Mouse (Mus musculus) forebrain, embryonic 15.5 days (tissue): ENCODE results near the gene Osbpl3. TPM values are rescaled to one million over a fixed set of nuclear protein-coding genes. Genes with fewer than 3 reads are reported as not detected.

Source experiments
- ATAC-seq: fragments of 200-750 bp; cut with Nextera tagmentation; replicated peaks from 2 replicates; pipeline ENCODE4 v1.8.0; 2017; ENCODE audit warnings: mild to moderate bottlenecking, moderate TSS enrichment, moderate library complexity
- H3K27ac ChIP-seq: fragments of 300-500 bp; sonication (generic); replicated peaks from 2 replicates; pipeline ENCODE4 v1.5.1; 2015; ENCODE audit warnings: mild to moderate bottlenecking, inconsistent platforms
- H3K27me3 ChIP-seq: fragments of 300-500 bp; sonication (generic); 2 replicates; pipeline ENCODE4 v1.6.1; 2015; ENCODE audit warnings: inconsistent platforms
- H3K36me3 ChIP-seq: fragments of 300-500 bp; sonication (generic); 2 replicates; pipeline ENCODE4 v1.6.1; 2015; ENCODE audit warnings: mild to moderate bottlenecking, inconsistent platforms
- H3K4me1 ChIP-seq: fragments of 300-500 bp; sonication (generic); 2 replicates; pipeline ENCODE4 v1.6.1; 2015; ENCODE audit warnings: inconsistent platforms
- H3K4me2 ChIP-seq: fragments of 300-500 bp; sonication (generic); replicated peaks from 2 replicates; pipeline ENCODE4 v1.6.1; 2015; ENCODE audit warnings: mild to moderate bottlenecking, inconsistent platforms
- H3K4me3 ChIP-seq: fragments of 300-500 bp; sonication (generic); 2 replicates; pipeline ENCODE4 v1.5.1; 2015; ENCODE audit warnings: mild to moderate bottlenecking, inconsistent platforms
- H3K9ac ChIP-seq: fragments of 300-500 bp; sonication (generic); replicated peaks from 2 replicates; pipeline ENCODE4 v1.6.1; 2015; ENCODE audit warnings: mild to moderate bottlenecking, inconsistent platforms
- H3K9me3 ChIP-seq: fragments of 300-500 bp; sonication (generic); 2 replicates; pipeline ENCODE4 v1.6.1; 2016; ENCODE audit warnings: inconsistent platforms
- WGBS: fragments of 180-500 bp; shearing (Covaris S2); methylation state at CpG from one replicate; pipeline ENCODE4 v1.1.7; 2015; ENCODE audit warnings: mixed read lengths; 5-methylcytosine and 5-hydroxymethylcytosine counted together
- polyA plus RNA-seq: library from polyadenylated mRNA; unstranded; fragments of >200 nt; fragmentation: Nextera tagmentation; extraction: Ambion mirVana; gene quantifications from 2 replicates; pipeline ENCODE4 v1.2.1, GENCODE M21; 2015

Gene Osbpl3
- polyA plus RNA-seq, 1 experiment from 2014 or later, result 5.0 TPM

- no peaks in the 10 kb centered on the region for H3K9me3 ChIP-seq
- 36% methylated on average over 4 of the region's 4 CpGs for WGBS
- ATAC-seq, result peak; percentile 81
- no peak overlapping the region for H3K4me2 ChIP-seq
- no peaks in the 10 kb centered on the region for H3K36me3 ChIP-seq
- no peak overlapping the region for H3K9ac ChIP-seq
- no peaks in the 10 kb centered on the region for H3K4me1 ChIP-seq
- no peak overlapping the region for H3K27ac ChIP-seq
- no peaks in the 10 kb centered on the region for H3K27me3 ChIP-seq
- no peak overlapping the region for H3K4me3 ChIP-seq
These were observed 143.4 kb downstream of the Osbpl3 start for GRCm38 (mm10) chr6:50312647-50313046.

GRCm38 (mm10) chr6:50309019-50309418, 147.0 kb downstream of the Osbpl3 start:
- ATAC-seq, result 0 out of 2 replicates have a peak, but pooled peaks have one; percentile 46

GRCm38 (mm10) chr6:50306625-50307024, 149.4 kb downstream of the Osbpl3 start:
- H3K4me3 ChIP-seq, result no peak overlapping the region
- H3K27ac ChIP-seq, result no peak overlapping the region
- H3K9me3 ChIP-seq, result no peaks in the 10 kb centered on the region
- no peaks in the 10 kb centered on the region for H3K36me3 ChIP-seq
- WGBS, result 85% methylated on average over 4 of the region's 4 CpGs
- H3K9ac ChIP-seq, result no peak overlapping the region
- H3K4me2 ChIP-seq, result no peak overlapping the region
- H3K4me1 ChIP-seq, result no peaks in the 10 kb centered on the region
- ATAC-seq, result no peak
- no peaks in the 10 kb centered on the region for H3K27me3 ChIP-seq

More at GRCm38 (mm10) chr6:50309019-50309418, 147.0 kb downstream of the Osbpl3 start:
- Histone ChIP-seq H3K27ac (no peak overlapping the region), H3K4me3 (no peak overlapping the region), H3K27me3 (no peaks in the 10 kb centered on the region), H3K36me3 (no peaks in the 10 kb centered on the region), H3K9ac (no peak overlapping the region), H3K4me1 (no peaks in the 10 kb centered on the region), H3K9me3 (no peaks in the 10 kb centered on the region), H3K4me2 (no peak overlapping the region)
- WGBS, result 42% methylated on average over 6 of the region's 6 CpGs

- H3K27ac ChIP-seq, result no peak overlapping the region
- no peak overlapping the region for H3K9ac ChIP-seq
- H3K4me1 ChIP-seq, result no peaks in the 10 kb centered on the region
- H3K9me3 ChIP-seq, result no peaks in the 10 kb centered on the region
- 66% methylated on average over 4 of the region's 4 CpGs for WGBS
- no peak overlapping the region for H3K4me3 ChIP-seq
- H3K27me3 ChIP-seq, result no peaks in the 10 kb centered on the region
- H3K36me3 ChIP-seq, result no peaks in the 10 kb centered on the region
- no peak for ATAC-seq
- H3K4me2 ChIP-seq, result no peak overlapping the region
These were observed 151.0 kb downstream of the Osbpl3 start for GRCm38 (mm10) chr6:50304949-50305491.

GRCm38 (mm10) chr6:50301121-50301520, 154.9 kb downstream of the Osbpl3 start:
- no peak for ATAC-seq
- H3K27me3 ChIP-seq, result no peaks in the 10 kb centered on the region
- H3K9ac ChIP-seq, result no peak overlapping the region
- no peaks in the 10 kb centered on the region for H3K36me3 ChIP-seq
- no peaks in the 10 kb centered on the region for H3K4me1 ChIP-seq
- no peak overlapping the region for H3K4me2 ChIP-seq
- 46% methylated on average over 7 of the region's 7 CpGs for WGBS
- H3K27ac ChIP-seq, result no peak overlapping the region
- H3K4me3 ChIP-seq, result no peak overlapping the region
- H3K9me3 ChIP-seq, result no peaks in the 10 kb centered on the region

GRCm38 (mm10) chr6:50300622-50301021, 155.4 kb downstream of the Osbpl3 start:
- no peak for ATAC-seq
- Histone ChIP-seq H3K4me3 (no peak overlapping the region), H3K4me2 (no peak overlapping the region)

GRCm38 (mm10) chr6:50299071-50299470, 156.9 kb downstream of the Osbpl3 start:
- Histone ChIP-seq H3K27ac (no peak overlapping the region), H3K9me3 (no peaks in the 10 kb centered on the region), H3K4me1 (no peaks in the 10 kb centered on the region), H3K9ac (no peak overlapping the region), H3K4me2 (no peak overlapping the region), H3K36me3 (no peaks in the 10 kb centered on the region), H3K4me3 (no peak overlapping the region), H3K27me3 (no peaks in the 10 kb centered on the region)
- ATAC-seq, result no peak
- WGBS, result 82% methylated on average over 7 of the region's 7 CpGs

More at GRCm38 (mm10) chr6:50300622-50301021, 155.4 kb downstream of the Osbpl3 start:
- Histone ChIP-seq H3K4me1 (no peaks in the 10 kb centered on the region), H3K9ac (no peak overlapping the region), H3K27ac (no peak overlapping the region), H3K27me3 (no peaks in the 10 kb centered on the region), H3K36me3 (no peaks in the 10 kb centered on the region), H3K9me3 (no peaks in the 10 kb centered on the region)
- 50% methylated on average over 6 of the region's 6 CpGs for WGBS

- Histone ChIP-seq H3K4me2 (no peak overlapping the region), H3K4me1 (no peaks in the 10 kb centered on the region), H3K4me3 (no peak overlapping the region), H3K9ac (no peak overlapping the region), H3K9me3 (no peaks in the 10 kb centered on the region), H3K36me3 (no peaks in the 10 kb centered on the region), H3K27ac (no peak overlapping the region), H3K27me3 (no peaks in the 10 kb centered on the region)
- no peak for ATAC-seq
- 92% methylated on average over 9 of the region's 9 CpGs for WGBS
These were observed 158.3 kb downstream of the Osbpl3 start for GRCm38 (mm10) chr6:50297671-50298070.

GRCm38 (mm10) chr6:50295136-50295535, 160.9 kb downstream of the Osbpl3 start:
- no peak overlapping the region for H3K27ac ChIP-seq
- ATAC-seq, result no peak
- 77% methylated on average over 10 of the region's 10 CpGs for WGBS

GRCm38 (mm10) chr6:50294128-50294527, 161.9 kb downstream of the Osbpl3 start:
- Histone ChIP-seq H3K27me3 (no peaks in the 10 kb centered on the region), H3K4me1 (no peaks in the 10 kb centered on the region), H3K4me2 (no peak overlapping the region), H3K27ac (no peak overlapping the region), H3K4me3 (no peak overlapping the region), H3K9me3 (no peaks in the 10 kb centered on the region), H3K9ac (no peak overlapping the region), H3K36me3 (no peaks in the 10 kb centered on the region)
- ATAC-seq, result peak; percentile 38; the same call in 1 of the 2 replicates
- WGBS, result 55% methylated on average over 1 of the region's 1 CpGs

More at GRCm38 (mm10) chr6:50295136-50295535, 160.9 kb downstream of the Osbpl3 start:
- Histone ChIP-seq H3K4me3 (no peak overlapping the region), H3K4me1 (no peaks in the 10 kb centered on the region), H3K36me3 (no peaks in the 10 kb centered on the region), H3K27me3 (no peaks in the 10 kb centered on the region), H3K9me3 (no peaks in the 10 kb centered on the region), H3K9ac (no peak overlapping the region), H3K4me2 (no peak overlapping the region)

GRCm38 (mm10) chr6:50291650-50292049, 164.4 kb downstream of the Osbpl3 start:
- H3K4me1 ChIP-seq, result no peaks in the 10 kb centered on the region
- H3K4me2 ChIP-seq, result no peak overlapping the region
- H3K4me3 ChIP-seq, result no peak overlapping the region
- H3K27me3 ChIP-seq, result no peaks in the 10 kb centered on the region
- ATAC-seq, result no peak
- H3K36me3 ChIP-seq, result no peaks in the 10 kb centered on the region
- no peaks in the 10 kb centered on the region for H3K9me3 ChIP-seq
- 90% methylated on average over 4 of the region's 4 CpGs for WGBS
- H3K9ac ChIP-seq, result no peak overlapping the region
- H3K27ac ChIP-seq, result no peak overlapping the region

GRCm38 (mm10) chr6:50286881-50287280, 169.1 kb downstream of the Osbpl3 start:
- Histone ChIP-seq H3K36me3 (no peaks in the 10 kb centered on the region), H3K4me2 (no peak overlapping the region), H3K27ac (no peak overlapping the region), H3K4me3 (no peak overlapping the region), H3K9ac (no peak overlapping the region), H3K9me3 (no peaks in the 10 kb centered on the region), H3K4me1 (no peaks in the 10 kb centered on the region), H3K27me3 (no peaks in the 10 kb centered on the region)
- ATAC-seq, result no peak
- WGBS, result 73% methylated on average over 3 of the region's 3 CpGs

- Histone ChIP-seq H3K36me3 (no peaks in the 10 kb centered on the region), H3K27me3 (no peaks in the 10 kb centered on the region), H3K4me3 (no peak overlapping the region), H3K9me3 (no peaks in the 10 kb centered on the region), H3K4me2 (no peak overlapping the region), H3K27ac (no peak overlapping the region), H3K9ac (no peak overlapping the region), H3K4me1 (no peaks in the 10 kb centered on the region)
- no peak for ATAC-seq
- WGBS, result 91% methylated on average over 7 of the region's 7 CpGs
These were observed 176.4 kb downstream of the Osbpl3 start for GRCm38 (mm10) chr6:50279642-50280041.
